Mouse (Mus musculus) CH12.LX (cell line): ENCODE measurements around the gene Trim7. TPM values are rescaled to one million over a fixed set of nuclear protein-coding genes. Genes with fewer than 3 reads are reported as not detected.

Source experiments
- DNase-seq: peaks from one replicate; pipeline ENCODE4 v3.0.0-alpha.2; 2013; ENCODE audit errors: extremely low read depth
- H3K27ac ChIP-seq: 2 replicates; pipeline ENCODE4 v1.5.1; 2012; ENCODE audit warnings: low read depth, mild to moderate bottlenecking, control low read depth, moderate library complexity; ENCODE audit not compliant: insufficient read depth
- H3K27me3 ChIP-seq: replicated peaks from 2 replicates; pipeline ENCODE3; 2012; ENCODE audit warnings: inconsistent platforms
- H3K36me3 ChIP-seq, 2 experiments: replicated peaks in 1 of 2; 2 replicates each; pipeline versions ENCODE3 to v1.6.1; 2012; ENCODE audit warnings: inconsistent platforms in 1 of 2, low read length in 1 of 2, mild to moderate bottlenecking in 1 of 2, mixed read lengths in 1 of 2, moderate library complexity in 1 of 2; ENCODE audit not compliant: control insufficient read depth in 1 of 2, insufficient read depth in 1 of 2
- H3K4me1 ChIP-seq, 2 experiments: 2 replicates each; pipeline ENCODE4 v1.6.1; 2012; ENCODE audit warnings: inconsistent platforms in 1 of 2, moderate library complexity in 1 of 2; ENCODE audit not compliant: insufficient read depth in 2 of 2, control insufficient read depth in 1 of 2
- H3K4me2 ChIP-seq: 2 replicates; pipeline ENCODE4 v1.6.1; 2012; ENCODE audit warnings: low read depth, mild to moderate bottlenecking, control low read depth; ENCODE audit not compliant: poor library complexity, insufficient read depth, severe bottlenecking
- H3K4me3 ChIP-seq, 3 experiments: fragments of 150-350 bp in 1 of 3; sonication (generic) in 1 of 3; replicated peaks in 1 of 3; 2 replicates each; pipeline versions ENCODE3 to v1.5.1; 2011 to 2012; ENCODE audit warnings: low read depth in 2 of 3, low read length in 2 of 3, mild to moderate bottlenecking in 2 of 3, moderate library complexity in 2 of 3, control low read depth in 1 of 3, improper control_type of control experiment in 1 of 3, inconsistent platforms in 1 of 3, mixed read lengths in 1 of 3; ENCODE audit not compliant: poor library complexity in 1 of 3
- H3K79me2 ChIP-seq: replicated peaks from 2 replicates; pipeline ENCODE4 v1.6.1; 2012; ENCODE audit warnings: mild to moderate bottlenecking, moderate library complexity; ENCODE audit not compliant: control insufficient read depth, poor library complexity, insufficient read depth, severe bottlenecking; ENCODE audit errors: extremely low read depth
- H3K9ac ChIP-seq: 2 replicates; pipeline ENCODE4 v1.6.1; 2012; ENCODE audit warnings: low read depth, mild to moderate bottlenecking, control low read depth, moderate library complexity; ENCODE audit not compliant: insufficient read depth
- H3K9me3 ChIP-seq: replicated peaks from 2 replicates; pipeline ENCODE3; 2012; ENCODE audit warnings: low read length, inconsistent platforms, mixed read lengths
- CHD1 ChIP-seq: IDR thresholded peaks from 2 replicates; pipeline ENCODE4 v1.6.1; 2012; ENCODE audit warnings: low read depth, low read length, improper control_type of control experiment, inconsistent platforms
- CHD2 ChIP-seq: IDR thresholded peaks from 2 replicates; pipeline ENCODE4 v1.6.1; 2011; ENCODE audit warnings: low read length, improper control_type of control experiment
- CTCF ChIP-seq, 2 experiments: IDR thresholded peaks in 1 of 2; conservative IDR thresholded peaks in 1 of 2; 2 replicates each; pipeline ENCODE4 v1.5.1; 2011 to 2012; ENCODE audit warnings: low read depth in 2 of 2, low read length in 2 of 2, improper control_type of control experiment in 1 of 2, inconsistent platforms in 1 of 2, mild to moderate bottlenecking in 1 of 2, moderate library complexity in 1 of 2
- E2F4 ChIP-seq: IDR thresholded peaks from 2 replicates; pipeline ENCODE4 v1.6.1; 2011; ENCODE audit warnings: low read depth, low read length, improper control_type of control experiment; ENCODE audit not compliant: insufficient replicate concordance
- EP300 ChIP-seq: IDR thresholded peaks from 2 replicates; pipeline ENCODE4 v1.6.1; 2011; ENCODE audit warnings: low read length, improper control_type of control experiment
- ETS1 ChIP-seq: conservative IDR thresholded peaks from 2 replicates; pipeline ENCODE4 v1.6.1; 2012; ENCODE audit warnings: low read depth, mild to moderate bottlenecking, inconsistent platforms, low read length, improper control_type of control experiment, moderate library complexity
- GABPA ChIP-seq: IDR thresholded peaks from 2 replicates; pipeline ENCODE4 v1.6.1; 2012; ENCODE audit warnings: low read depth, low read length, improper control_type of control experiment, inconsistent platforms; ENCODE audit not compliant: insufficient replicate concordance
- JUN ChIP-seq: IDR thresholded peaks from 2 replicates; pipeline ENCODE4 v1.6.1; 2011; ENCODE audit warnings: low read depth, mild to moderate bottlenecking, low read length, improper control_type of control experiment, moderate library complexity; ENCODE audit not compliant: insufficient read depth
- JUND ChIP-seq: conservative IDR thresholded peaks from 2 replicates; pipeline ENCODE4 v1.6.1; 2011; ENCODE audit warnings: low read depth, low read length, improper control_type of control experiment
- KAT2A ChIP-seq: IDR thresholded peaks from 2 replicates; pipeline ENCODE4 v1.6.1; 2012; ENCODE audit warnings: low read length, improper control_type of control experiment, inconsistent platforms; ENCODE audit not compliant: insufficient replicate concordance
- MAFK ChIP-seq: IDR thresholded peaks from 2 replicates; pipeline ENCODE4 v1.6.1; 2011; ENCODE audit warnings: low read length, improper control_type of control experiment; ENCODE audit not compliant: insufficient replicate concordance
- MAX ChIP-seq: IDR thresholded peaks from 2 replicates; pipeline ENCODE4 v1.6.1; 2011; ENCODE audit warnings: low read length, improper control_type of control experiment
- MAZ ChIP-seq: IDR thresholded peaks from 2 replicates; pipeline ENCODE4 v1.6.1; 2012; ENCODE audit warnings: low read depth, mild to moderate bottlenecking, inconsistent platforms, low read length, improper control_type of control experiment, moderate library complexity
- MEF2A ChIP-seq: IDR thresholded peaks from 2 replicates; pipeline ENCODE4 v1.6.1; 2014; ENCODE audit warnings: low read depth, mild to moderate bottlenecking, inconsistent platforms, low read length, improper control_type of control experiment, borderline replicate concordance
- MXI1 ChIP-seq: IDR thresholded peaks from 2 replicates; pipeline ENCODE4 v1.6.1; 2011; ENCODE audit warnings: mild to moderate bottlenecking, low read depth, low read length, improper control_type of control experiment
- MYC ChIP-seq: IDR thresholded peaks from 2 replicates; pipeline ENCODE4 v1.6.1; 2011; ENCODE audit warnings: low read depth, mild to moderate bottlenecking, improper control_type of control experiment, low read length
- NELFE ChIP-seq: IDR thresholded peaks from 2 replicates; pipeline ENCODE4 v1.6.1; 2011; ENCODE audit warnings: low read depth, low read length, improper control_type of control experiment
- NRF1 ChIP-seq: IDR thresholded peaks from 2 replicates; pipeline ENCODE4 v1.6.1; 2014; ENCODE audit warnings: low read depth, mild to moderate bottlenecking, inconsistent platforms, low read length, improper control_type of control experiment, moderate library complexity
- PAX5 ChIP-seq: IDR thresholded peaks from 2 replicates; pipeline ENCODE4 v1.6.1; 2012; ENCODE audit warnings: low read length, inconsistent platforms, mixed read lengths
- POLR2A ChIP-seq: IDR thresholded peaks from 2 replicates; pipeline ENCODE4 v1.6.1; 2011; ENCODE audit warnings: low read depth, mild to moderate bottlenecking, improper control_type of control experiment, low read length
- POLR2AphosphoS2 ChIP-seq: IDR thresholded peaks from 2 replicates; pipeline ENCODE4 v1.6.1; 2011; ENCODE audit warnings: low read depth, low read length, improper control_type of control experiment
- RAD21 ChIP-seq: IDR thresholded peaks from 2 replicates; pipeline ENCODE4 v1.6.1; 2011; ENCODE audit warnings: low read depth, mild to moderate bottlenecking, low read length, improper control_type of control experiment, moderate library complexity
- RCOR1 ChIP-seq: conservative IDR thresholded peaks from 2 replicates; pipeline ENCODE4 v1.6.1; 2012; ENCODE audit warnings: low read depth, mild to moderate bottlenecking, inconsistent platforms, low read length, improper control_type of control experiment
- SIN3A ChIP-seq: IDR thresholded peaks from 2 replicates; pipeline ENCODE4 v1.6.1; 2012; ENCODE audit warnings: low read length, improper control_type of control experiment, inconsistent platforms
- TBP ChIP-seq: conservative IDR thresholded peaks from 2 replicates; pipeline ENCODE4 v1.6.1; 2011; ENCODE audit warnings: low read depth, low read length, improper control_type of control experiment
- UBTF ChIP-seq: IDR thresholded peaks from 2 replicates; pipeline ENCODE4 v1.6.1; 2012; ENCODE audit warnings: low read depth, mild to moderate bottlenecking, inconsistent platforms, low read length, improper control_type of control experiment, moderate library complexity
- USF1 ChIP-seq: IDR thresholded peaks from 2 replicates; pipeline ENCODE4 v1.6.1; 2014; ENCODE audit warnings: low read depth, mild to moderate bottlenecking, inconsistent platforms, low read length, improper control_type of control experiment
- ZKSCAN1 ChIP-seq: IDR thresholded peaks from 2 replicates; pipeline ENCODE4 v1.6.1; 2012; ENCODE audit warnings: low read depth, inconsistent platforms, low read length, improper control_type of control experiment, borderline replicate concordance
- ZNF384 ChIP-seq: IDR thresholded peaks from 2 replicates; pipeline ENCODE4 v1.6.1; 2012; ENCODE audit warnings: low read depth, low read length, improper control_type of control experiment, inconsistent platforms
- dilution Hi-C: fragments of 300-500 bp; cut with MboI; formaldehyde crosslinking; loops from 2 replicates; pipeline ENCODE4 v1.14.3; 2020; ENCODE audit warnings: low sequenced_read_pairs; ENCODE audit not compliant: extremely low pct_unique_long_range_greater_than_20kb, extremely low pct_ligation_motif_present
- in situ Hi-C: fragments of 300-500 bp; cut with MboI; formaldehyde crosslinking; loops from 3 replicates; pipeline ENCODE4 v1.14.3; 2019; ENCODE audit warnings: low sequenced_read_pairs, low pct_ligation_motif_present, low pct_unique_long_range_greater_than_20kb, mixed read lengths
- polyA plus RNA-seq: library from polyadenylated mRNA; unstranded; fragments of >175 nt; gene quantifications from 2 replicates; pipeline ENCODE4 v1.2.1, GENCODE M21; 2012; ENCODE audit warnings: low read depth; ENCODE audit not compliant: insufficient read length
- total RNA-seq, 2 experiments: library from RNA; depleted of rRNA; stranded (reverse); fragments of 300-350 nt in 1 of 2; fragments of >200 nt in 1 of 2; gene quantifications; 2 replicates each; pipeline ENCODE4 v1.2.3; 2012 to 2014

Trim7 gene
- total and polyA plus RNA-seq, 3 experiments: 9.2 to 34.6 (median 15.1) TPM

GRCm38 (mm10) chr11:48816281-48816781, 9.6 kb upstream of the Trim7 start:
- peaks cover 26 to 43% of the 10 kb centered on the region in 2 experiments for H3K36me3 ChIP-seq
- TF ChIP-seq CHD1 (no peak), SIN3A (no peak), CHD2 (no peak), MAX (no peak), ZKSCAN1 (no peak), RCOR1 (no peak), CTCF (conservative IDR thresholded peaks at IDR 0.05 in 1 of 2, IDR thresholded peaks at IDR 0.05 in 1 of 2; ENCODE audit: low read depth in 2 of 2, low read length in 2 of 2) (no peak), ZNF384 (no peak), MYC (no peak), MAZ (no peak), KAT2A (no peak), JUN (no peak), UBTF (no peak), MEF2A (no peak), MXI1 (no peak), JUND (no peak), E2F4 (no peak), RAD21 (no peak), POLR2A (no peak)
- H3K79me2 ChIP-seq: peaks cover 27% of the 10 kb centered on the region
- peak overlapping the region; percentile 88 for H3K4me2 ChIP-seq
- peaks cover 9 to 65% of the 10 kb centered on the region in 2 experiments for H3K4me1 ChIP-seq
- H3K27me3 ChIP-seq: no peaks in the 10 kb centered on the region
- dilution Hi-C loops (no loop called here), in situ Hi-C loops (loop anchor here (5.0 kb wide), 1 partner anchor 36 kb away; no protein-coding TSS in a partner anchor)
- DNase-seq: peak; percentile 78
- no peaks in the 10 kb centered on the region for H3K9me3 ChIP-seq
- H3K4me3 ChIP-seq: peak overlapping the region; percentile 72 to 85 (median 80)
- H3K27ac ChIP-seq: peak overlapping the region; percentile 42
- H3K9ac ChIP-seq: peak overlapping the region; percentile 92

GRCm38 (mm10) chr11:48816800-48817665, 8.9 kb upstream of the Trim7 start, which contains the start of gene Trim41:
Gene Trim41, minus strand, starts transcription at chr11:48817353.
- Histone ChIP-seq H3K79me2 (peaks cover 27% of the 10 kb centered on the region), H3K27ac (peak within 1 kb of the TSS; percentile 99), H3K9ac (peak within 1 kb of the TSS; percentile 92), H3K27me3 (no peaks in the 10 kb centered on the region), H3K36me3 (peaks cover 19 to 36% of the 10 kb centered on the region in 2 experiments), H3K4me2 (peak within 1 kb of the TSS; percentile 88), H3K9me3 (no peaks in the 10 kb centered on the region), H3K4me3 (peak within 1 kb of the TSS; percentile 72 to 94 (median 85)), H3K4me1 (peaks cover 9 to 62% of the 10 kb centered on the region in 2 experiments)
- peak; percentile 99 for DNase-seq
- in situ Hi-C loops: loop anchor here (5.0 kb wide), 1 partner anchor 35 kb away; no protein-coding TSS in a partner anchor
- dilution Hi-C loops: no loop called here
- TF ChIP-seq MAZ (peak; percentile 92), RCOR1 (peak; percentile 74; the same call in 1 of the 2 replicates), EP300 (no peak), NRF1 (peak; percentile 37), MAX (peak; percentile 75; the same call in 1 of the 2 replicates), NELFE (peak; percentile 88), MEF2A (peak; percentile 49), JUND (no peak), GABPA (peak; percentile 94), POLR2AphosphoS2 (peak; percentile 64; the same call in 1 of the 2 replicates), PAX5 (no peak), E2F4 (no peak), CHD2 (peak; percentile 55; the same call in 1 of the 2 replicates), MAFK (no peak), ZKSCAN1 (no peak), ETS1 (no peak; the same call in none of the 2 replicates), USF1 (no peak), TBP (0 out of 2 replicates have a peak, but pooled peaks have one; percentile 67)
